Mouse (Mus musculus) limb, embryonic 13.5 days (tissue): Measurements from ENCODE around the gene Ppp4r3a. TPM values are rescaled to one million over a fixed set of nuclear protein-coding genes. Genes with fewer than 3 reads are reported as not detected.
"Not testable (repeated sequence)": the region's sequence is repeated elsewhere in the genome, so short reads cannot be mapped to it uniquely, and the experiment has no call there.

ENCODE experiments used
- ATAC-seq: fragments of 200-750 bp; cut with Nextera tagmentation; 2 replicates; pipeline ENCODE4 v1.8.0; 2017; ENCODE audit warnings: low read depth, moderate number of reproducible peaks, moderate TSS enrichment; ENCODE audit not compliant: low FRiP score
- H3K27ac ChIP-seq: fragments of 300-500 bp; sonication (generic); 2 replicates; pipeline ENCODE4 v1.5.1; 2015; ENCODE audit warnings: inconsistent platforms, mild to moderate bottlenecking, moderate library complexity
- H3K27me3 ChIP-seq: fragments of 300-500 bp; sonication (generic); 2 replicates; pipeline ENCODE4 v1.6.1; 2015; ENCODE audit warnings: mild to moderate bottlenecking, inconsistent platforms
- H3K36me3 ChIP-seq: fragments of 300-500 bp; sonication (generic); 2 replicates; pipeline ENCODE4 v1.6.1; 2015; ENCODE audit warnings: inconsistent platforms, mild to moderate bottlenecking, moderate library complexity
- H3K4me1 ChIP-seq: fragments of 300-500 bp; sonication (generic); 2 replicates; pipeline ENCODE4 v1.6.1; 2015; ENCODE audit warnings: inconsistent platforms
- H3K4me2 ChIP-seq: fragments of 300-500 bp; sonication (generic); replicated peaks from 2 replicates; pipeline ENCODE4 v1.6.1; 2015; ENCODE audit warnings: inconsistent platforms, mild to moderate bottlenecking, moderate library complexity
- H3K4me3 ChIP-seq: fragments of 300-500 bp; sonication (generic); 2 replicates; pipeline ENCODE4 v1.5.1; 2015; ENCODE audit warnings: moderate library complexity, mild to moderate bottlenecking, inconsistent platforms
- H3K9ac ChIP-seq: fragments of 300-500 bp; sonication (generic); 2 replicates; pipeline ENCODE4 v1.6.1; 2015; ENCODE audit warnings: mild to moderate bottlenecking, inconsistent platforms
- H3K9me3 ChIP-seq: fragments of 300-500 bp; sonication (generic); 2 replicates; pipeline ENCODE4 v1.6.1; 2016; ENCODE audit warnings: inconsistent platforms
- WGBS: fragments of 180-500 bp; shearing (Covaris S2); methylation state at CpG from one replicate; pipeline ENCODE4 v1.1.7; 2015; 5-methylcytosine and 5-hydroxymethylcytosine counted together
- polyA plus RNA-seq: library from polyadenylated mRNA; unstranded; fragments of >200 nt; fragmentation: Nextera tagmentation; extraction: Ambion mirVana; gene quantifications from 2 replicates; pipeline ENCODE4 v1.2.1, GENCODE M21; 2015

Ppp4r3a gene
- polyA plus RNA-seq: 36.6 and 39.3 TPM in 2 replicates

- WGBS: under 1% methylated on average over 62 of the region's 90 CpGs
- H3K4me3 ChIP-seq: peak within 1 kb of the TSS; percentile 100
- H3K9ac ChIP-seq: peak within 1 kb of the TSS; percentile 100
- peak within 1 kb of the TSS; percentile 98 for H3K27ac ChIP-seq
- H3K4me2 ChIP-seq: peak within 1 kb of the TSS; percentile 90
- no peaks in the 10 kb centered on the region for H3K27me3 ChIP-seq
- H3K9me3 ChIP-seq: no peaks in the 10 kb centered on the region
- peak; percentile 97 for ATAC-seq
- peaks cover 14% of the 10 kb centered on the region; the same call in 1 of the 2 replicates for H3K36me3 ChIP-seq
- H3K4me1 ChIP-seq: peaks cover 22% of the 10 kb centered on the region
Measured at GRCm38 (mm10) chr12:101083076-101083838, at the start of gene Ppp4r3a. TSS of gene Ppp4r3a (minus strand) at chr12:101083702.

GRCm38 (mm10) chr12:101123013-101123412 is 39.5 kb upstream of the Ppp4r3a start:
- H3K9me3 ChIP-seq: no peaks in the 10 kb centered on the region
- H3K27me3 ChIP-seq: no peaks in the 10 kb centered on the region
- H3K9ac ChIP-seq: no peak overlapping the region
- no peaks in the 10 kb centered on the region for H3K36me3 ChIP-seq
- no peak overlapping the region for H3K4me2 ChIP-seq
- no peak overlapping the region for H3K4me3 ChIP-seq
- H3K4me1 ChIP-seq: no peaks in the 10 kb centered on the region
- no peak for ATAC-seq
- no peak overlapping the region for H3K27ac ChIP-seq
- WGBS: 29% methylated on average over 1 of the region's 1 CpGs

DNA sequence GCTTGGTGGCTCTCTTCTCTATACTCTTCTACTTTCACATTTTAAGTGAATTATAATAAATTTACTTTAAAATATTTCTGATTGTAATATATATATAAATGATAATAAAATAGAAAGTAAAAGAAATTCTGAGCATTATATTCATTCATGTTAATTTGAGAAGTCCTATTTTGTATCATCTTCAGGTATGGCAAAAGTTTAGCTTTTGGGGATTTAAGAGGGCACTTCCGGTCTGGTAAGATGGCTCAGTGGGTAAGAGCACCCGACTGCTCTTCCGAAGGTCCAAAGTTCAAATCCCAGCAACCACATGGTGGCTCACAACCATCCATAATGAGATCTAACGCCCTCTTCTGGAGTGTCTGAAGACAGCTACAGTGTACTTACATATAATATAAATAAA is 38.6 kb upstream of the Ppp4r3a start:
- not testable (repeated sequence) for H3K9me3 ChIP-seq, H3K4me3 ChIP-seq, H3K27ac ChIP-seq, H3K27me3 ChIP-seq, H3K4me2 ChIP-seq, ATAC-seq, H3K36me3 ChIP-seq, H3K9ac ChIP-seq, H3K4me1 ChIP-seq
- WGBS: 84% methylated on average over 4 of the region's 4 CpGs

- H3K9ac ChIP-seq, H3K4me2 ChIP-seq, H3K4me1 ChIP-seq, H3K27me3 ChIP-seq, H3K36me3 ChIP-seq, H3K27ac ChIP-seq, H3K4me3 ChIP-seq, H3K9me3 ChIP-seq, ATAC-seq: not testable (repeated sequence)
- WGBS: 79% methylated on average over 3 of the region's 3 CpGs
Measured at GRCm38 (mm10) chr12:101109794-101110585, 26.5 kb upstream of the Ppp4r3a start.

DNA sequence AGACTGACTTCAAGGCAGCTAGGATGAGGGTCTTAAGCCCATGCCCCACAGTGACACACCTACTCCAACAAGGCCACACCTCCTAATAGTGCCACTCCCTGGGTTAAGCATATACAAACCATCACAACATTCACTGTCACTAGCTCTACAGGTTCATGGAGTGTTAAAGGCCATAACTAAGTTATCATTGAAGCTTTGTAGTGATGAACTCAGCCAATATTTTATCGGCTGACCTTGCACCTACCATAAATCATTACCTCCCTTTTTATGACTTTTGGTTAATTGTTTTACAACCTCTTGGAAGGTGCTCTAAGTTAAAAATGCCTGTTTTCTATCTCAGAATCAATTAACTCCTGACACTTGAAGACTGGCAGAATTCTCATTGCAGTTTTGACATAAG is 24.2 kb upstream of the Ppp4r3a start:
- ATAC-seq: no peak
- 73% methylated on average over 1 of the region's 1 CpGs for WGBS

DNA sequence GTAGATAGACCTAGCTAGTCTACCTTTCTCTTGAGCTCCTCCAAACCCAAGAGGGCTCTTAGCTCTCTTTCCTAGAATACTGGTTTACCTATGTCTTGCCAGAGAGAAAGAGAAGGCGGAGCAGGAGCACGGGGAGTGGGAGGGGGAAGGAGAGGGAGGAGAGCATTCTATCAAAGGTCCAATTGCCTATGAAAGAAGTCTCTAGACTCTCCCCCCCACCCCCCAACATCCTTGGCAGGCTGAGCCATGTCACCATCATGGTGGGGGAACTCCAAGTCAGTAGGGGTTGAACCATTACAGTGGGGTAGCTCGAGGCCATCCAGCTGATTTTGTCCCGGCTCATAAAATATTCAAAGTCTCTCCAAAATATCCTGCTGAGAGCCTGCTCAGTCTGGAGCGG is 22.1 kb upstream of the Ppp4r3a start:
- 0 out of 2 replicates have a peak overlapping the region, but pooled peaks have one; percentile 25 for H3K4me2 ChIP-seq
- no peak overlapping the region for H3K4me3 ChIP-seq
- no peak overlapping the region for H3K27ac ChIP-seq
- no peak for ATAC-seq
- no peaks in the 10 kb centered on the region for H3K36me3 ChIP-seq
- H3K9me3 ChIP-seq: no peaks in the 10 kb centered on the region; the same call in 1 of the 2 replicates
- H3K27me3 ChIP-seq: no peaks in the 10 kb centered on the region
- no peaks in the 10 kb centered on the region for H3K4me1 ChIP-seq
- no peak overlapping the region for H3K9ac ChIP-seq
- 24% methylated on average over 5 of the region's 5 CpGs for WGBS

More for the DNA sequence above, 24.2 kb upstream of the Ppp4r3a start:
- Histone ChIP-seq H3K27me3 (no peaks in the 10 kb centered on the region), H3K9me3 (peaks cover 4% of the 10 kb centered on the region; the same call in 1 of the 2 replicates), H3K4me3 (no peak overlapping the region), H3K4me1 (no peaks in the 10 kb centered on the region), H3K27ac (no peak overlapping the region), H3K4me2 (no peak overlapping the region), H3K36me3 (no peaks in the 10 kb centered on the region), H3K9ac (no peak overlapping the region)

GRCm38 (mm10) chr12:101102648-101103047 is 19.1 kb upstream of the Ppp4r3a start:
- Histone ChIP-seq H3K9me3 (peaks cover 3% of the 10 kb centered on the region; the same call in 1 of the 2 replicates), H3K27me3 (no peaks in the 10 kb centered on the region), H3K4me2 (no peak overlapping the region), H3K4me3 (no peak overlapping the region), H3K9ac (no peak overlapping the region), H3K27ac (no peak overlapping the region), H3K4me1 (no peaks in the 10 kb centered on the region), H3K36me3 (no peaks in the 10 kb centered on the region)
- 77% methylated on average over 3 of the region's 3 CpGs for WGBS
- ATAC-seq: no peak

DNA sequence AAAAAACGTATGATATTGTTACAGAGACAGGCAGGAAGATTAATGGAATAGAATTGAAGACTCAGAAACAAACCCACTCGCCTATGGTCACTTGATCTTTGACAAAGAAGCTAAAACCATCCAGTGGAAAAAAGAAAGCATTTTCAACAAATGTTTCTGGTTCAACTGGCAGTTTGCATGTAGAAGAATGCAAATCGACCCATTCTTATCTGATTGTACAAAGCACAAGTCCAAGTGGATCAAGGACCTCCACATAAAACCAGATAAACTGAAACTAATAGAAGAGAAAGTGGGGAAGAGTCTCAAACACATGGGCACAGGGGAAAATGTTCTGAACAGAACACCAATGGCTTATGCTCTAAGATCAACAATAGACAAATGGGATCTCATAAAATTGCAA is 10.2 kb upstream of the Ppp4r3a start:
- not testable (repeated sequence) for H3K4me3 ChIP-seq, H3K9me3 ChIP-seq, H3K27me3 ChIP-seq, H3K9ac ChIP-seq, ATAC-seq, H3K4me2 ChIP-seq, H3K36me3 ChIP-seq, H3K27ac ChIP-seq, H3K4me1 ChIP-seq
- WGBS: 66% methylated on average over 3 of the region's 3 CpGs

DNA sequence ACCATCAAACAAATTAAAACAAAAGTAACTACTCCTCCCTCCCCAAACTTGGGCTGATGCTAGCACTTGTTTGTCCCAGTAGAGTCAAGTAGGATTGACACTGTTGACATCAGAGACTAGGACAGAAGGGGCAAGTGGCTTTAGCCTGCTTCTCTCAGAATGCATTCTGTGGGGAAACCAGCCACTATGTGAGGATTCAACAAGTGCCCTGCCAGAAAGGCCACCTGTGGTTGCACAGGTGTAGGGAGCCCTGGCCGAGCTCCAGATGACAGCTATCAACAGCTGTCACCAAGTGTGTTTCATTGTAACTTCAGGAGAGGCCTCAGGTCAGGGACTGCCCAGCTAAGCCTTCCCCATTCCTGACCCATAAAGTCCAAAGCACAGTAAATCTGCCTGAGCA is 6.5 kb upstream of the Ppp4r3a start:
- WGBS: 70% methylated on average over 1 of the region's 1 CpGs
- H3K4me2 ChIP-seq: no peak overlapping the region
- H3K27me3 ChIP-seq: no peaks in the 10 kb centered on the region
- no peaks in the 10 kb centered on the region for H3K9me3 ChIP-seq
- H3K36me3 ChIP-seq: no peaks in the 10 kb centered on the region
- no peaks in the 10 kb centered on the region for H3K4me1 ChIP-seq
- ATAC-seq: no peak
- no peak overlapping the region for H3K27ac ChIP-seq
- H3K4me3 ChIP-seq: no peak overlapping the region
- H3K9ac ChIP-seq: no peak overlapping the region

DNA sequence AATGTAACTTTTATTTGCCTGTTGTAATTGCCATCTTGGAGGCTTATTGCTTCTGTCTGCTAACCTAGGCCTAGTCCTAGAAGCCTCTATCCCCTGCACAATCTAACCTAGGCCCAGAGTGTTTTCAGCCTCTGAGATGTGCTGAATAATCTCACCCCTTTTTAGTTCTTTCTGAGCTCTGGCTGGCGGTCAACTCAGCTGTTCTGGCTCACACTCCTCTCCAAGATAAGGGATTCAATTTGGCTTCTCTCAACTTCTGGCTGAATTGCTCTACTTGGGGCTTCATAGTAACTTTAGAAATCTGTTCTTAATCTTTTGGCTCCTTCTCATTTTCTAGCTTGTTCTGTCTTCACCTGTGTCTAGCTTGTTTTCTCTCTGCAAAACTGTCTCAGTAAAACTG is 3.9 kb upstream of the Ppp4r3a start:
- Histone ChIP-seq H3K4me3 (no peak overlapping the region), H3K4me2 (no peak overlapping the region), H3K4me1 (peaks cover 7% of the 10 kb centered on the region; the same call in 1 of the 2 replicates), H3K27me3 (no peaks in the 10 kb centered on the region), H3K36me3 (no peaks in the 10 kb centered on the region), H3K27ac (no peak overlapping the region), H3K9me3 (no peaks in the 10 kb centered on the region), H3K9ac (no peak overlapping the region)
- ATAC-seq: no peak
- WGBS: 92% methylated on average over 1 of the region's 1 CpGs

DNA sequence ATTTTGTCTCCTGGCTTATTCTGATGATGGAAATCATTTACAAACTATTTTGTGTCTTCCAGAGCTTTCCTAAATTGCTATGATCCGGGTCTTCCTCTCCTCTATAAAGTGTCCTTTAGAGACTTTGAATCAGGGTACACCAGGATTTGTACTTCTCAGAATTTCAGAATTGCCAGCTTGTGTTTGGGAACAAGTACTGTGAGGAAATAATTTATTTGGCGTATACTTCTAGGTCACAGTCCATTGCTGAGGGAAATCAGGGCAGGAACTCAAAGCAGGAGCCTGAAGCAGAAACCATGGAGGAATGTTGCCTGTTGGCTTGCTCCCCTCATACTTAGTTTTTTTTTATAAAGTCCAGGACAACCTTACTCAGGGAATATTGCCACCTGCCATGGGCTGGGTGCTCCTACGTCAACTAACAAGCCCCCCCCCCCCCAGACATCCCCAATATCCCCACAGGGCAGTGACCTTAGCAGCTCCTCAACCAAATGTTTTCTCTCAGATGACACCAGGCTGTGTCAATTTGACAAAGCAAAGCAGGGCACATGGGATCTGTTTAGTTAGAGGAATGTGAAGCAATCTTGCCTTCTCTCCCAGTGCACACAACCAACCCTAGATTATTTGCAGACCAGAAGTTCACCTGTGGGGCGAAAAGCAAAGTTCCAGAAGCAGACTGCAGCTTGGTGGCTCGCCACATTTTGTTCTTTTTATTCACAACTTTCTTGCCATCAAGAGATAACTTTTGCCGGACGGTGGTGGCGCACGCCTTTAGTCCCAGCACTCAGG is 1.6 kb upstream of the Ppp4r3a start:
- H3K4me2 ChIP-seq: peak overlapping the region; percentile 90
- H3K9me3 ChIP-seq: no peaks in the 10 kb centered on the region
- H3K4me3 ChIP-seq: peak overlapping the region; percentile 100
- H3K27me3 ChIP-seq: no peaks in the 10 kb centered on the region
- no peak for ATAC-seq
- 90% methylated on average over 9 of the region's 9 CpGs for WGBS
- peaks cover 9% of the 10 kb centered on the region; the same call in 1 of the 2 replicates for H3K36me3 ChIP-seq
- H3K9ac ChIP-seq: peak overlapping the region; percentile 100; the same call in 1 of the 2 replicates
- no peak overlapping the region for H3K27ac ChIP-seq
- peaks cover 22% of the 10 kb centered on the region for H3K4me1 ChIP-seq
